Mouse (Mus musculus) right cerebral cortex, postnatal 10 days (tissue): Measurements from ENCODE around the gene Miga2.

Experiments
- DNase-seq, 2 experiments: peaks; one replicate each; pipeline ENCODE4 v3.0.0; 2021; ENCODE audit warnings: low spot score in 2 of 2

Miga2 gene

DNA sequence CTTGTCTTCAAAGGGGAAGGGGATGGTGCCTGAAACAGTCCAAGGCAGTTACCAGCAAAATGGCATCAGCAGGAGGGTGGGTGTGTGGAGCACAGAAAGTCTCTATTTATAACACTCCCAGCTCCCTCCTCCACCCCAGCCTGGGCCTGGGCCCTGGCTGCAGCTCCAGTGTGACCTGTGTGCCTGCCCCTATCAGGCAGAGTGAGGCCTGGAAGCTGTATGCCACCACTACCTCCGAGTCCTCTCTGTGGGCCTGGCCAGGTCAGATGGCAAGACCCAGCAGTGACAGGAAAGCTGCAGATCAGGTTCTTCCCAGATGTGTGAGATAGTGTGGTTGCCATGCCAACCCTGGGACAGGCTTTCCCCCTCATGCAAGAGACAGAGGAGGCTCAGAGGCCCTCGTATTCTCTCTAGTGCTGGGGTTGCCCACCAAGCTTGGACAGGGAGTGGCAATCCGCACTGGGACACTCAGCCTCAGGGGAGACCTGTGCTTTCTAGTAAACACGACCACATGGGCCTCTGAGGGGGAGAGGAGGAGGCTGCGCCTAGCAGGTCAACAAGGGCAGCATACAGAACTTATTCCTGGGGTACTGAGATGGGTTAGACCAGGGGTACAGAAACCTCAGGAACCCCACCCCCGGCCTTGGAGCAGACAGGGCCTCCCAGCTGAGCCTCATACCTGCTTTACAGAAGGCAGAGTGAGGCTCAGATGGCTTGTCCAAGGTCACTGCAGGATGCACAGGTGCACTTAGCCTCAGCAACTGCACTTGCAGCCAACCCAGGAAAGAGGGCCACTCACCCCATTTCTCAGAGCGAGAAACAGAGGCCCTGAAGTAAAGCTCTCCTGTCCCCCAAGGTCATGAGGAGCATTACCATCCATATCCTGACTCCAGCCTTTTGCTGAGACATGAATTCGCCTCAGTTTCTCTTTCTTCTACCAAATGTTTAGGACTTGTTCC, 6.2 kb upstream of the Miga2 start:
- DNase-seq = peak; percentile 55 to 76

DNA sequence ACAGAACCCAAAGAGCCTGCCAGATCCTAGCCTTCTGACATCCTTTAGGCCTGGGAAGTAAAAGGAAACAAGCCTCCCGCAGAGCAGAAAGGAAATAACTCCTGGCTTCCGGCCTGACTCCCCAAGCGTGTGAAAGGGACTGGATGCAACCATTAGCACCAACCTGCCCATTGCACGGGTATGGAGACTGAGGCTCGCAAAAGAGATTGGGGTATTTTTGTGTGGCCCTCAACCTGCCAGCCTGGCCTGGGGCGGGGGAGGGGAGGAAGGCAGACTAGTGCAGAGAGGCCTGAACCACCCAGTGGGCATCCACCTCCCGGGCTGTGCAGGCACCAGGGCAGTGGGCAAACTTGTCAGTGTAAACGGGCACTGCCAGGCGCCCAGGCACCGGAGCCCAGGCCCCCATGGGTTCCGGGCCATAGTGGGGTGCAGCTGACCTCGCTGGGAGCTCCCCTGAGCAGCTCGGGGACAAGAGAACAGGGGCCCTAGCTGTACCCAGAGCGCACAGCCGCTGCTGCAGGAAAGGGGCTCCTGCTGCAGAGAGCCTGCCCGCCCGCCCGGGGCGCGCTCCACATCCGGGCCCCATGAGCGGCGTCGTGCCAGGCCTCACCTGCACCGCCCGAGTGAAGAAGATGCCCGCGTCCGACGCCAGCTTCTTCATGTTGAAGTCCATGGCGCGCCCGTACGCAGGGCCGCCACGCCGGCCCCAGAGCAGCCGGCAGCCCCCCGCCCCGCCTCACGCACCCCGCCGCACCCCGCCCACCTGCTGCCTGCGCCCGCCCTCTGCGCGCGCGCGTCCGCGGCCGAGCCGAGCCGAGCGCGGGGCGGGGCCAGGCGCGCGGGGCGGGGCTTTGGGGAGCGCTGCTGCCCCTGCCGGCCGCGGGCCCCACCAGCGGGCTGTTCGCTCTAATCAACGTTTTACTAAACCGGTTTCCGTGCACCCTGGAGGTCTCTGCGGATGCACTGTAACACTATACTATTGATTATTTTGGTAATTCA, 5.2 kb upstream of the Miga2 start, which contains the start of gene Sh3glb2:
Gene Sh3glb2, minus strand, starts transcription at position 805 of the 999 bp plus-strand sequence.
- DNase-seq = peak; percentile 85 to 89

DNA sequence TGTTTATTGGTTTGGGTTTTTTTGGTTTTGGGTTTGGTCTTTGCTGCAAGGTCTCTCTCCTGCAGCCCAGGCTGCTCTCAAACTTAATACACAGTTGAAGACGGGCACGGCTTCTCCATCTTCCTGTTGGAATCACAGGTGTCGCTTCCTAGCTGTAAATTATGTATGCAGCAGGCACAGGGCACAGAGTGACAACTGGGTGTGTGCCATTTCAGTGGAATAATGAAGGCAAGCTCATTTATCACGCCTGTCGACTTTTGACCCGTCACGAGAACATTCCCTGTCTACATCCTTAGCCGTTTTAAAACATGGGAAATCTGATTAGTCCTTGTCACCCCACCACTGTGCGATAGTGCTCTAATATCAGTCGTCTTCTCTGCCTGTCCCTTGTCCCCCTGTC, 3.4 kb upstream of the Miga2 start:
- DNase-seq = no peak

DNA sequence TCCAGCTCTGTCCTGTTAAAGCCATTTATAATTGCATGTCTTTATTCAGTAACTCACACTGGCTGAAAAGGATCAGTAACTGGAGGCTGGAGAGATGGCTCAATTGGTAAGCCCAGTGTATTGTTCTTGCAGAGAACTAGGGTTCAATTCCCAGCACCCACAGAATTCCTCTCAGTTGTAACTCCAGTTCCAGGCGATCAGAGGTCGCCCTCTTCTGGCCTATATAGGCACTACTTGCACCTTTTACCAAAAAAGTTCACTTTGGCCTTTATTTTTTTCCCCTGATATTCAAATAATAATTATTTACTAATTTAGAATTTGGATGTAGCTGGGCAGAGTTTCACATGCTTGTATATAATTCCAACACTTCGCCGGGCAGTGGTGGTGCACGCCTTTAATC, 1.2 kb upstream of the Miga2 start:
- no peak for DNase-seq

GRCm38 (mm10) chr2:30365281-30366069, 1.4 kb downstream of the Miga2 start:
- DNase-seq = no peak

- DNase-seq = no peak
Measured at GRCm38 (mm10) chr2:30366203-30366602, 2.2 kb downstream of the Miga2 start.

- DNase-seq = no peak
Measured at GRCm38 (mm10) chr2:30371544-30371943, 7.5 kb downstream of the Miga2 start.

GRCm38 (mm10) chr2:30372726-30373125, 8.7 kb downstream of the Miga2 start:
- DNase-seq = no peak

DNA sequence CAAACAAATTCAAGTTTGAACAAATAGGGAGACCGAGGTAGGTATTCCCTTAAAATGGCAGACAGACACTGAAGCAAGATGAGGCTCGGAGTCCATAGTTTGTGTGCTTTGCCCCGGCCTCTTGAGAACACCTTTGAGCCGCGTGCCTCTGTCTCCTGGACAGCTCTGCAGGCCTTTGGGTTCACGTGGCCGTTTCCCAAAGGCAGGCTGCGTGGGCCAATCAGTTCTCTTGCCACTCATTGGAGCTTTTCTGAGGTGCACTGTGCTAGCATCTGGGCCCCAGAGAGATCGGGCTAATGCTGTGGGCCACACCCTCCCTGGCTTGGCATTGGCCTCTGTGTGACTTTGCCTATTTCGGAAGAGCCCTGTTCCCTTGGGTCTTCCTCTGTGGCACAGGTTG, 11.9 kb downstream of the Miga2 start:
- DNase-seq = no peak

DNA sequence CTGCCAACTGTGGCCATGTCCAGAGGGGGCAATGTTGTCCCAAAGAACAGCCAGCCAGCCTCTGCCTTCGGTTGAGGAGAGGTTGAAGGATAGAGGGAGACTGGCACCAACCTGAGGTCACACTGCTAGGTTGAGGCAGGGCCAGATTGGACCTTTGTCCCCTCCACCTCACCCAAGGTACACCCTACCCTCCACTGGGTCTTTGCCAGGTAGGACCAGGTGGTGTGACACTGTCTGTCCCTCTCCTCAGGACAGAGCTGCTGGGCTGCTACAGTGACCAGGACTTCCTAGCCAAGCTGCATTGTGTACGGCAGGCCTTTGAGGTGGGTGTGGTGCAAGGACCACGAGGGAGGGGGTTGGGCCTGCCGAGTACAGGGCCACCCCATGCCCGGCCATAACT, 13.7 kb downstream of the Miga2 start:
- DNase-seq = no peak

- DNase-seq = no peak
Measured at GRCm38 (mm10) chr2:30379307-30379706, 15.3 kb downstream of the Miga2 start.

DNA sequence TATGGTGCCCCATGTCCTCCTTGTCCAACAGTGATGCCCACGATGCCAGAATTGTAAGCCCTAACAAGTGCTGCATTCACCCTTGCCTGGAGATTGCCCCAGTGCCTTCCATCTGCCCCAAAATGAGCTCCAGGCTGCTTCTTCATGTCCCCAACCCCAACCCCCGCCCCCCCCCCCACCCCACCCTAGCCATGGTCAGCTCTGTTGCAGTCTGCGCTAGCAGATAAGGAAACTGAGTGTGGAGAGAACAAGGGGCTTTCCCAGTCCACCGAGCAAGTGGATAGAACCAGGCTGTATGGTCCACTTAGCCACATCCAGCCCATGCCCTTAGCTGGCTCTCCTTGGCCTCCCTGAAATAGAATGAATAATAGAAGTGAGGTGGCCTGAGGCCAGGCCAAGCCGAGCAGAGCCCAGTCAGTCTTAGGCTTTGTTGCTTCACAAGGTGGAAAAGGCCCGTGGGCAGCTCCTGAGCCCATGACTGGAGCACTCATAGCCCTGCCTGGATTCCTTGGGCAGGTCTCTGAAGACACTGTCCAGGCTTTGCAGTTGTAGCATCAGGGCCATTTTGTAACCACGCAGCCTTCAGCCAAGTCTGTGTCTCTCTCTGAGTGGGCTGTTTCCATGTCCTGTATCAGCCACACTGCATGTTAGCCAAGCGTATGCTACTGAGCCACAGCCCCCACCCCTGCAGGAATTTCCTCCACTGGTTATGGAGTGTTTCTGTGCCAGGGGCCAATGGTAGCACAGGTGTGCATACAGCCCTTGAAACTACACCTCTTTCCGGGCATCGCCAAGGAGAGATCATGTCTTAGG, 16.7 kb downstream of the Miga2 start:
- DNase-seq = no peak

DNA sequence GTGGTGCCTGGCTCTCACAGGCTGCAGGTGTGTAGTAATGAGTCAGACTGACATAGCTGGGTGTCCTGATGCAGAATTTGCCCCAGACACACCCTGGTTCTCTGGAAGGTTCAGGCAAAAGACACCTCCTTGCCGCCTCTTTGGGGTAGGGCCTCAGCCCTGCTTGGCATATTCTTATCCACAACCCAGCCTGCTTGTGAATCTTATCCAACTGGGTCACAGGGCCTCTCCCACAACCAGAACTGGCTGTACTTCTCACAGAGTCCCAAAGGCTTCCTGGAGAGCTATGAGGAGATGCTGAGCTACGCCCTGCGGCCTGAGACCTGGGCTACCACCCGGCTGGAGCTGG, 17.3 kb downstream of the Miga2 start:
- DNase-seq = no peak

DNA sequence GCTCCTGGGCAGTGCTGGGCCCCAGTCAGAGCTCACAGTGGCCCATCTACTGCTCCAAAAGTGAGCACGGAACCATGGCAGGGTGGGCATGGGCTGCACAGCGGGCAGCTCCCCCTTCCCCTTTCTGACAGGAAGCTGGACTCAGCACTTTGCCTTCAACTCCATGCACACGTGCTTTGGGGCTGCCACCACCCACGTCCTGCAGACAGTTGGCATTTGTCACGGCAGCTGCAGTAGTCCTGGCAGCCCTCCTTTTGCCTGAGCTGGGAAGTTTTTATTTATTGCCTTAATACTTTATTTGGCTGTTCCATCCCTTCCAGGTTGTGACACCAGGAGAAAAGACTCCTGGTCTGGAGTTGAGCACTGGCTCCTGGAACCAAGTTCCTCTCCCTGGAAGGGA, 20.8 kb downstream of the Miga2 start:
- no peak for DNase-seq

DNA sequence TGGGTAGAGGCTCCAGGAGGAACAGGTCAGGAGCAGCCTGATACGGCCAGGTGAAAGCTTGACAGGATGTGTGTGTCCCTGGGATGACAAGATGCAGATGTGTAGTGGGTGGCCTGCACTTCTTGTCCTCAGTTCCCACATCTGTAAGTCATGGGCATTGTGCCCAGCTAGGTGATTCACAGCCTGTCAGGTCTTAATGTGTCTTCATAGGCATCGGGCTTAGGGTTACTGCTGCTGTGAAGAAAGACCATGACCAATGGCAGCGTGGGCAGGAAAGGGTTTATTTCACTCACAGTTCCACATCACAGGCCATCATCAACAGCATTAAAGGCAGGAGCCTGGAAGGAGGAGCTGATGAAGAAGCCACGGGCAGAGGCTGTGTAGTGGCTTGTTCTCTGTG, 21.6 kb downstream of the Miga2 start:
- no peak for DNase-seq

DNA sequence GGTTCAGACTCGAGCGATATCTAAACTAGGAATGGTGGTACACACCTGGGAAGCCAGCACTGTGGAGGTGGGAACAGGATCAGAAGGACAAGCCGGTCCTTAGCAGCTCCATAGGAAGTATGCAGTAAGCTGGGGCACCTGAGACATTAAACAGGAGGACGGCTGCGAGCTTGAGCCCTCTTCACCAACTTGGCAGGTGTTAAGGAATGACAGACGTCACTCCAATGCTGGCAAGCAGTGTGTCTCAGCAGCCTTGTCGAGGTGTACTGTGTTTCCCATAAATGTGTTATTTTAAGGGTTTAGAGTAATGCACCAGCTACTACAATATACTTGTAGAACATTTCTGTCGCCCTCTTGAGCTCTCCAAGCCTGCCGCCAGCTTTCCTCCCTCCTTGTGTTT, 22.9 kb downstream of the Miga2 start:
- no peak for DNase-seq

DNA sequence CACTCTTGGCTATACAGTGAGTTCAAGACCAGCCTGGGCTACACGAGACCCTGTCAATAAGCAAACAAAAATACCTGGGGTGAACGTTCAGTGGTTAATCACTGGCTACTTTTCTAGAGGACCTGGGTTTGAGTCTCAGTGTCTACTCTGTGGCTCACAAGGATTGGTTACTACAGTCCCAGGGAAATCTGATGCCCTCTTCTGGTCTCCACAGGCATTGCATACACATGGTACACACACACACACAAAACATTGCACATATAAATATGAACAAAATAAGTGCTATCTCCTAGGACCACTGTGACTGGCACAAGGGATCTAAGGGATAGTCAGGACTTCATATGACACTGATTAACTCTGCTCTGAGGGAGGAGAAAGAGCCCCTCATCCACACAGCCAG, 25.0 kb downstream of the Miga2 start:
- no peak for DNase-seq

GRCm38 (mm10) chr2:30392114-30392576, 28.1 kb downstream of the Miga2 start, which contains the start of gene Dolpp1:
Dolpp1 (plus strand) TSS chr2:30392254.
- DNase-seq = peak; percentile 100

- DNase-seq = peak; percentile 75 to 91
Measured at GRCm38 (mm10) chr2:30392577-30393369, 28.7 kb downstream of the Miga2 start.

DNA sequence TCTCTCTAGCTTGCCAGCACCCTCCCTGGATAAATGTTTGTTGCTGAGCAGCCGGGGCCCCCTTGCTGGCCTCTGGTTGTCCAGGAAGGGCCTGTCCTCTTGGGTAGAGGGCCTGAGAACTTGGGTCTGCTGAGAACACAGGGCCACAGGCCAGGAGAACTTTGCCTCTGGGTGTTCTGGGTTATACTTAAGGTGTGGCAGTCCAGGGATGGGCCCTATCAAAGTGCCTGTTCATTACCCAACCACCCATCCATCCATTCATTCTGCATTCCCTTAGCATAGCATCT, 29.3 kb downstream of the Miga2 start:
- no peak for DNase-seq
